Mouse (Mus musculus): ENCODE data around the gene 1700092M07Rik. TPM values are rescaled to one million over a fixed set of nuclear protein-coding genes. Genes with fewer than 3 reads are reported as not detected.

Gene 1700092M07Rik
- total RNA-seq, 2 experiments from 2014 or later, result 1.8 to 2.0 TPM

GRCm38 (mm10) chr19:8739646-8740045 is 872 bp upstream of the 1700092M07Rik start:
- DNase-seq (ENCODE audit: low spot score in 2 of 2), result no peak

GRCm38 (mm10) chr19:8741243-8741869 is 838 bp downstream of the 1700092M07Rik start, which contains the start of gene Stx5a:
Gene Stx5a (plus strand): TSS chr19:8741413.
- DNase-seq (ENCODE audit: low spot score in 2 of 2), result peak; percentile 96 to 97

- DNase-seq (ENCODE audit: low spot score in 2 of 2), result no peak
Observed at GRCm38 (mm10) chr19:8742176-8742575, 1.7 kb downstream of the 1700092M07Rik start.

GRCm38 (mm10) chr19:8745382-8745781 is 4.9 kb downstream of the 1700092M07Rik start:
- DNase-seq (ENCODE audit: low spot score in 2 of 2), result no peak

- no peak for DNase-seq (ENCODE audit: low spot score in 2 of 2)
Observed at GRCm38 (mm10) chr19:8747368-8747767, 6.8 kb downstream of the 1700092M07Rik start.

GRCm38 (mm10) chr19:8755652-8756051 is 15.1 kb downstream of the 1700092M07Rik start:
- no peak for DNase-seq (ENCODE audit: low spot score in 2 of 2)

- peak; percentile 85 to 94 for DNase-seq (ENCODE audit: low spot score in 2 of 2)
Observed at GRCm38 (mm10) chr19:8756635-8757387, 16.3 kb downstream of the 1700092M07Rik start, which contains the start of gene Nxf1. Gene Nxf1 (plus strand): TSS chr19:8757073.

GRCm38 (mm10) chr19:8757471-8757998 is 17.0 kb downstream of the 1700092M07Rik start:
- no peak for DNase-seq (ENCODE audit: low spot score in 2 of 2)

- no peak for DNase-seq (ENCODE audit: low spot score in 2 of 2)
Observed at GRCm38 (mm10) chr19:8758899-8759298, 18.4 kb downstream of the 1700092M07Rik start.

- no peak for DNase-seq (ENCODE audit: low spot score in 2 of 2)
Observed at GRCm38 (mm10) chr19:8760757-8761156, 20.2 kb downstream of the 1700092M07Rik start.

GRCm38 (mm10) chr19:8763276-8763675 is 22.8 kb downstream of the 1700092M07Rik start:
- no peak for DNase-seq (ENCODE audit: low spot score in 2 of 2)

- DNase-seq (ENCODE audit: low spot score in 2 of 2), result no peak
Observed at GRCm38 (mm10) chr19:8765562-8765961, 25.0 kb downstream of the 1700092M07Rik start.

GRCm38 (mm10) chr19:8770567-8771270 is 30.2 kb downstream of the 1700092M07Rik start, which contains the start of gene Tmem223:
Gene Tmem223 (plus strand): TSS chr19:8770996.
- peak; percentile 77 to 87 for DNase-seq (ENCODE audit: low spot score in 2 of 2)

- DNase-seq (ENCODE audit: low spot score in 2 of 2), result no peak
Observed at GRCm38 (mm10) chr19:8772996-8773395, 32.5 kb downstream of the 1700092M07Rik start.

GRCm38 (mm10) chr19:8773409-8773808 is 32.9 kb downstream of the 1700092M07Rik start:
- DNase-seq (ENCODE audit: low spot score in 2 of 2), result no peak

GRCm38 (mm10) chr19:8774086-8774835 is 33.7 kb downstream of the 1700092M07Rik start, which contains the start of gene Tmem179b:
Gene Tmem179b (minus strand): TSS chr19:8774467.
- peak; percentile 97 to 98 for DNase-seq (ENCODE audit: low spot score in 2 of 2)

GRCm38 (mm10) chr19:8774951-8775421 is 34.5 kb downstream of the 1700092M07Rik start:
- no peak for DNase-seq (ENCODE audit: low spot score in 2 of 2)

GRCm38 (mm10) chr19:8786008-8786781 is 45.7 kb downstream of the 1700092M07Rik start, which contains the start of gene Taf6l:
Gene Taf6l (minus strand): TSS chr19:8786417.
- peak; percentile 88 to 95 for DNase-seq (ENCODE audit: low spot score in 2 of 2)

GRCm38 (mm10) chr19:8788521-8788920 is 48.0 kb downstream of the 1700092M07Rik start:
- no peak for DNase-seq (ENCODE audit: low spot score in 2 of 2)
